Mouse (Mus musculus): ENCODE measurements around the gene Ccdc42.

Gene Ccdc42

GRCm38 (mm10) chr11:68586721-68587120 is at the start of gene Ccdc42:
Gene Ccdc42 (plus strand): TSS chr11:68587021.
- no peak for DNase-seq

- DNase-seq: no peak
Observed at GRCm38 (mm10) chr11:68539621-68540020, 47.2 kb upstream of the Ccdc42 start.

GRCm38 (mm10) chr11:68544554-68544953 is 42.3 kb upstream of the Ccdc42 start:
- no peak for DNase-seq

- no peak for DNase-seq
Observed at GRCm38 (mm10) chr11:68545172-68545571, 41.6 kb upstream of the Ccdc42 start.

- DNase-seq: no peak
Observed at GRCm38 (mm10) chr11:68545682-68546222, 41.1 kb upstream of the Ccdc42 start.

GRCm38 (mm10) chr11:68547484-68547883 is 39.3 kb upstream of the Ccdc42 start:
- DNase-seq: no peak

- DNase-seq: no peak
Observed at GRCm38 (mm10) chr11:68549597-68549996, 37.2 kb upstream of the Ccdc42 start.

GRCm38 (mm10) chr11:68550358-68550757 is 36.5 kb upstream of the Ccdc42 start:
- no peak for DNase-seq

- no peak for DNase-seq
Observed at GRCm38 (mm10) chr11:68553981-68554471, 32.8 kb upstream of the Ccdc42 start.

- DNase-seq: peak; percentile 39
Observed at GRCm38 (mm10) chr11:68555918-68556584, 30.8 kb upstream of the Ccdc42 start, which contains the start of gene Mfsd6l. Gene Mfsd6l (plus strand): TSS chr11:68556186.

GRCm38 (mm10) chr11:68559546-68559945 is 27.3 kb upstream of the Ccdc42 start:
- DNase-seq: no peak

GRCm38 (mm10) chr11:68561957-68562950 is 24.6 kb upstream of the Ccdc42 start:
- peak; percentile 51 for DNase-seq

GRCm38 (mm10) chr11:68564356-68565031 is 22.3 kb upstream of the Ccdc42 start:
- DNase-seq: no peak

GRCm38 (mm10) chr11:68565032-68565429 is 21.8 kb upstream of the Ccdc42 start:
- DNase-seq: no peak

- peak; percentile 89 for DNase-seq
Observed at GRCm38 (mm10) chr11:68566447-68567059, 20.3 kb upstream of the Ccdc42 start.

GRCm38 (mm10) chr11:68570861-68571260 is 16.0 kb upstream of the Ccdc42 start:
- no peak for DNase-seq

- no peak for DNase-seq
Observed at GRCm38 (mm10) chr11:68577076-68577475, 9.7 kb upstream of the Ccdc42 start.

- DNase-seq: peak; percentile 57
Observed at GRCm38 (mm10) chr11:68579462-68579881, 7.3 kb upstream of the Ccdc42 start.

- no peak for DNase-seq
Observed at GRCm38 (mm10) chr11:68580566-68580965, 6.3 kb upstream of the Ccdc42 start.

- DNase-seq: no peak
Observed at GRCm38 (mm10) chr11:68583225-68583624, 3.6 kb upstream of the Ccdc42 start.

GRCm38 (mm10) chr11:68583906-68584480 is 2.8 kb upstream of the Ccdc42 start:
- DNase-seq: no peak

GRCm38 (mm10) chr11:68585890-68586289 is 931 bp upstream of the Ccdc42 start:
- no peak for DNase-seq
